Mouse (Mus musculus): Measurements from ENCODE around the gene Erp44.

Gene Erp44

GRCm38 (mm10) chr4:48279498-48280134 is at the start of gene Erp44, which contains the start of gene Invs:
TSS of gene Erp44 (minus strand) at chr4:48279558.
TSS of gene Invs (plus strand) at chr4:48279760.
- peak; percentile 98 for DNase-seq (ENCODE audit: low spot score)

- DNase-seq (ENCODE audit: low spot score) = no peak
These were observed 48.7 kb upstream of the Erp44 start for GRCm38 (mm10) chr4:48328042-48328441.

GRCm38 (mm10) chr4:48327192-48327591 is 47.8 kb upstream of the Erp44 start:
- DNase-seq (ENCODE audit: low spot score) = no peak

GRCm38 (mm10) chr4:48322095-48322494 is 42.7 kb upstream of the Erp44 start:
- DNase-seq (ENCODE audit: low spot score) = no peak

DNA sequence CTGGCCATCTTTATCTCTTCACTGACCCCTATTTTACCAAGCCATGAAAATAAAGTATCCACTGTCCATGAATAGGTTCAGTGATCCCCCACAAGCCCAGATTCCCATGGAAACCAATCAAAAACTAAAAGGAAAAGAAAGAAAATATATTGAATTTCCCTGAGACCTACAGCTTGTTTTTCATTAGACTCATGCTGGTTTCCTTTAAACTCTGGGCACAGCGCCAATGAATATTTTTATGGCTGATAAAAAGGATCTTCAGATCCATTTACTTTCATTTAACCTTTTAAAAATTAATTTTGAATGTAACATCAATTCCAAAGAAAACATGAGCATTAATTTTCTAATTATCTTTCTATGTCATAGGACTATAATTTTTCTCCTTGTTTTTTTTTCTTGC is 41.9 kb upstream of the Erp44 start:
- DNase-seq (ENCODE audit: low spot score) = no peak

DNA sequence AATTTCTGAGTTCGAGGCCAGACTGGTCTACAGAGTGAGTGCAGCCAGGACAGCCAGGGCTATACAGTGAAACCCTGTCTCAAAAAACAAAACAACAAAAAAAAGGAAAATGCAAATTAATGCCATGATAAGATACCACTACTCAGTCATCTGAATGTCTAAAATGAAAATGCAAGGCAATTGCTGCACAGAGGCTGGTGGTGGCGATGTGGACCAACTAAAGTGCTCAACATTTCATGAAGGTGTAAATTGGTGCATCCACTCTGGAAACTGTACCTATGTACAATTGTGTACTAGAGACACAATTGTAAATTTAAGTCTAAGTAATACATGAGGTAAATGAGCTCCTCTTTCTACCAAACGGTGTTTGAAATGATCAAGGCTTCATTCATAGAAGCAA is 36.7 kb upstream of the Erp44 start:
- no peak for DNase-seq (ENCODE audit: low spot score)

- no peak for DNase-seq (ENCODE audit: low spot score)
These were observed 35.5 kb upstream of the Erp44 start for GRCm38 (mm10) chr4:48314814-48315213.

DNA sequence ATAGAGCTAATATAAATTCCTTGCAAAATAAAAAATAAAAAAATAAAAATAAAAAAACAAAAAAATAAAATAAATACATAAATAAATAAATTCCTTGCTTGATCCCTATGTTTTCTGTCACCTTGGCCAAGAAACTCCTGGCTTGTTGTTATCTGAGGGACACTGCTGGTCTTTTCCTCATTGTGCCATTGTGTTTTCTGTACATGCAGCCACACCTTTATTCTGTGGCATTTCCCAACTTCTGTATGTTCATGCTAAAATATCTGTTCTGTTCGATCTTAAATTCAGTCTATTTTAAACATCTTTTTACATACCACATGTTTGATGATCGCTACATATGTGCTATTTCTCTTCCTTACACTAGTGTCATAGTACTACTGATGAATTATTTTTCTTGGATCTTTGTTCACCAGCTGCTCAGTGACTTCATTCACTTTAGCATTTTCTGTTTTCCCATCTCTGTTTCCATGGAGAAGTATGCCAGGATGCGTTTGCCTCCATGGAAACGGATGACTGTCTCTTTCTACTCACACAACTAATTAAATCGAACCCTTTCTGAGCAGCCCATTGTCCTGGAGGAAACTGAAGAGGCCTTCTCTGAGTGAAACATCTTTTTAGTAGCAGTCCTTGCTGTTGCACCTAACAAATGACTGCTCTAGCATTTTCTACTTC is 7.9 kb upstream of the Erp44 start:
- DNase-seq (ENCODE audit: low spot score) = peak; percentile 73

- DNase-seq (ENCODE audit: low spot score) = no peak
These were observed 1.8 kb upstream of the Erp44 start for GRCm38 (mm10) chr4:48281121-48281520.

DNA sequence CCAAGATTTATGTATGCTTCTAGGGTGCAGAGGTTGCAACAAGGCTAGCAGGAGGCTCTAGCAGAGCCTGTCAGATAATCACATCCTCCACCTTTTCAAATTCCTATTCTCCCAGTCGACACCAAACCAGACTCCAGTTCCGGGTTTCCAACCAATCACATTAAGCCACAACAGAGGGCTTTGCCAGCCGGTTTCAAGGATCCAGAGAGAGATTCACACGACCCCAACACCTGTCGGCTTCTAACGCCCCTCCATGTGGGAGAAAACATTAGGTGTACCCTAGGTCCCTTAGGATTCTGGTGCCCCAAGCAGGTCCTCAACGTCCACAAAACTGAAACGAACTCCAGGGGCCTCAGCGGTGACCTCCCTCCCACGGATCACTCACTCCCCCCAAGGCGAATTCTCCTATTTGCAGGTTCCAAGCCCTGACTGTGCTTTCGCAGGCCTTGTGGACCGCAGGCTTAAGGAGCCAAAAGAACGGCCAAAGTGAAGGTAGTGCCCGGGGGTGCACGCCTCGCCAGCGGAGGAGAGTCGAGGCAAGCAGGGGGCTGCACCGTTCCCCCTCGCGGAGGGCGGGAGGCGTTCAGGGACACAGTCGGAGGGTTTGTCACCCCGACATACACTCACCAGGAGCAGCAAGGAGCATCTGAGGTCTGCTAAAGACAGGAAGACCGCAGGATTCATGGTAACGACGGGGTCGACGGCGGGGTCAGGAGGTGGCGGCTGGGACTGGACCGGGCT is 431 bp downstream of the Erp44 start:
- peak; percentile 41 for DNase-seq (ENCODE audit: low spot score)

GRCm38 (mm10) chr4:48277011-48277410 is 2.3 kb downstream of the Erp44 start:
- DNase-seq (ENCODE audit: low spot score) = no peak

DNA sequence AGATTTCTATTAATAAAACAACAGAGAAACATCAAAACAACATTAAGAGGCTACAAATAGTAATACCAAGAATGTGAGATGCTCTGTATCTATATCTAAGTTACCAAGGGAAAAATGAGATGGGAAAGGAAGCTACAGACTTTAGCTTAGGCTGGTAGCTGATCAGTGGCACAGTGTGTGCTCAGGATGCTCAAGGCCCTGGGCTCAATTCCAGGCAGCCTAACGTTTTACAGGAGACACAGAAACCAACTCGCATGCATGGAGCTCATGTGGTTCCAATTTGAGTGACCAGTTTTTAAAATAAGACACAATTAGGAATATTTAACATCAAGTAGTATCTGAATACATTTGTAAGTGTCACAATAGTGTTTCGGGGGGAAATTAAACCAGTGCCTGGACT is 3.6 kb downstream of the Erp44 start:
- DNase-seq (ENCODE audit: low spot score) = no peak

DNA sequence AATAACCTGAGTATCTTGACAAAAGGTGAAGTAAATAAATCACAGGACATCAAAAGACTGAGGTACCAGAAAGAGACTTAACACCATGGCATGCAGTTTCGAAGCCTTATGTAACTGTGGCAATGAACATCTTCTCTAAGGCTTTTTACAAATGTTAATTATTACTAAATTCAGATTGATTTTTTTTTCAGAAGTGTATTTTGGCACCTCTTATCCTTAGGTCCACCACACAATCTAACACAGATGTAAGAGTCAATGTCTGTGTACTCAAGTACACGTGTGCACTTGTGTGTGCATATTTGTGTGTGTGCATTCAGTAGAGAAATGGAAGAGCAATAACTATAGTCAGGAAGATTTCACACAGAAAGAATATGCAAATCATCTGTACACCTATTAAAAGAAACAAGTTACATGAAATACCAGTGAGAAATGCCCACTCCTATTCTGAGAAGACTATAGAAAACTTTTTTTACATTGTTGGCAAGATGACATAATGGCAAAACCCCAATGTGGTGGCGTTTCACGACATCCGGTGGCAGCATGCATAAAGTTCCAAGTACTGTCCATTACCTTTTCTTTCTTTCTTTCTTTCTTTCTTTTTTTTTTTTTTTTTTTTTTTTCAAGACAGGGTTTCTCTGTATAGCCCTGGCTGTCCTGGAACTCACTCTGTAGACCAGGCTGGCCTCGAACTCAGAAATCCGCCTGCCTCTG is 6.1 kb downstream of the Erp44 start:
- DNase-seq (ENCODE audit: low spot score) = no peak

- DNase-seq (ENCODE audit: low spot score) = no peak
These were observed 7.5 kb downstream of the Erp44 start for GRCm38 (mm10) chr4:48271838-48272237.

- no peak for DNase-seq (ENCODE audit: low spot score)
These were observed 8.8 kb downstream of the Erp44 start for GRCm38 (mm10) chr4:48270532-48270931.

GRCm38 (mm10) chr4:48268127-48268526 is 11.2 kb downstream of the Erp44 start:
- DNase-seq (ENCODE audit: low spot score) = no peak

DNA sequence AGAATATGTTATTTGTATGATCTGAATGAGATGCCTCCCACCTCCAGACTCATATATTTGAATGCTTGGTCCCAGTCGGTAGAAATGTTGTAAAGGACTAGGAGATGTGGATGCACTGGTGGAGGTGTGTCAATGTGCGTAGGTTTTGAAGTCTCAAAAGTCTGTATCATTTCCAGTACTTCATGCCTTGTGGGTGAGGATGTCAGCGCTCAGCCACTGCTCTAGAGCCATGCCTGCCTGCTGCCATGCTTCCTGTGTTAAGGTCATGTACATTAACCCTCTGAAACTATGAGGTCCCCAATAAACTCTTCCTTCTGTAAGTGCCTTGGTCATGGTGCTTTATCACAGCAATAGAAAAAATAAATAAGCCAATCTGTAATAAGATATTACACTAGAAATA is 11.7 kb downstream of the Erp44 start:
- DNase-seq (ENCODE audit: low spot score) = no peak

DNA sequence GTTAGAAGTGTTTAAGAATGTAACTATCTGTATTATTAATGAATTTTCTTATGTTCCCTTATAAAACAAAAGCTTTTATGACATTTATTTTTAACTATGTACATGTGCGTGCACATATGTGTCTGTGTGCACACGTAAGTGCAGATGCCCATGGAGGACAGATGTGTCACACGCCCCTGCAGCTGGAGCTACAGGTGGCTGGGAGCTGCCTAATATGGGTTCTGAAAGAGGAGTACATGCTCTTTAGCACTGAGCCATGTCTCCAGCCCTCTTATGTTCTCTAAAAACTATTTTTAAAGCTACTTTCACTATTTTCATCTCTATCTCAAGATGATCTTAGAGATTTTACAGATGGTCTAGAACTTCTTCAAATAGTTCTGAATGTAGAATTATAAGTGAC is 21.3 kb downstream of the Erp44 start:
- no peak for DNase-seq (ENCODE audit: low spot score)

- peak; percentile 32 for DNase-seq (ENCODE audit: low spot score)
These were observed 26.1 kb downstream of the Erp44 start for GRCm38 (mm10) chr4:48253266-48253665.

GRCm38 (mm10) chr4:48244280-48244679 is 35.1 kb downstream of the Erp44 start:
- no peak for DNase-seq (ENCODE audit: low spot score)

DNA sequence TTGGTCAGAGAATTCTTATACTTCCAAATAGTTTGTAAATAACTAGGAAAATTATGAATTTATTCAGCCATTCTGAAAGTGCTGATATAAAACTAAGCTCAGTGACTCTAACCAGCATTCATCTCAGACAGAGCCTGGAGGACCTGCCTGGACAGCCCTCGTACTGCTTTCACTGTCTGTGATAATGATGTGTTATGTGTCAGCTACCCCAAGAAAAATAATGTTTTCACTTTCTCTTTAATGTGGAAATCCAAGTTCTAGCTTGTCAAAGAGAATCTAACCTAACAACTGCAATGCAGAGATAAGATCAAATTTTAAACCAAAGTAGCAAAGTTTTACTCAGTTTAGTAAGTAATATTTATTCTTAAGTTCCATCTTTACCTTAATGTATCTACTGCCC is 35.6 kb downstream of the Erp44 start:
- no peak for DNase-seq (ENCODE audit: low spot score)

GRCm38 (mm10) chr4:48242482-48242881 is 36.9 kb downstream of the Erp44 start:
- no peak for DNase-seq (ENCODE audit: low spot score)

GRCm38 (mm10) chr4:48239046-48239445 is 40.3 kb downstream of the Erp44 start:
- no peak for DNase-seq (ENCODE audit: low spot score)
